Mouse (Mus musculus) heart, postnatal 0 days (tissue): ENCODE measurements at regions not wholly inside any gene's neighbourhood (a gene's known extent, or its start where the extent isn't known, plus 50 kb on each side); places are given as distances from the start of the nearest gene placed in this dataset.

Experiments used
- CTCF ChIP-seq: IDR thresholded peaks from 2 replicates; pipeline ENCODE4 v1.5.1; 2016; ENCODE audit warnings: antibody characterized with exemption, control low read depth, low read depth
- EP300 ChIP-seq: IDR thresholded peaks from 2 replicates; pipeline ENCODE4 v1.6.1; 2016; ENCODE audit warnings: antibody characterized with exemption, low read depth

GRCm38 (mm10) chr10:96438398-96439103, 178.3 kb upstream of the Btg1 start:
- no peak for TF ChIP-seq CTCF
- no peak for TF ChIP-seq EP300
